Mouse (Mus musculus) kidney, postnatal 0 days (tissue): ENCODE results near the gene Trim7. TPM values are rescaled to one million over a fixed set of nuclear protein-coding genes. Genes with fewer than 3 reads are reported as not detected.

ENCODE experiments used
- ATAC-seq: fragments of 200-750 bp; cut with Nextera tagmentation; replicated peaks from 2 replicates; pipeline ENCODE4 v1.8.0; 2017; ENCODE audit warnings: low read depth, moderate number of reproducible peaks, moderate TSS enrichment, moderate library complexity; ENCODE audit not compliant: low FRiP score
- DNase-seq: peaks from one replicate; pipeline ENCODE4 v3.0.0-alpha.2; 2016; ENCODE audit warnings: low spot score
- H3K27ac ChIP-seq: fragments of 300-500 bp; sonication (generic); 2 replicates; pipeline ENCODE4 v1.5.1; 2014; ENCODE audit warnings: mild to moderate bottlenecking
- H3K27me3 ChIP-seq: fragments of 300-500 bp; sonication (generic); 2 replicates; pipeline ENCODE4 v1.6.1; 2014; ENCODE audit warnings: low read length, mixed read lengths; ENCODE audit not compliant: insufficient read depth
- H3K36me3 ChIP-seq: fragments of 300-500 bp; sonication (generic); 2 replicates; pipeline ENCODE4 v1.6.1; 2014; ENCODE audit warnings: low read length, mixed read lengths; ENCODE audit not compliant: insufficient read depth
- H3K4me1 ChIP-seq: fragments of 300-500 bp; sonication (generic); replicated peaks from 2 replicates; pipeline ENCODE4 v1.6.1; 2014; ENCODE audit warnings: antibody characterized with exemption, low read length, mixed read lengths; ENCODE audit not compliant: insufficient read depth
- H3K4me2 ChIP-seq: fragments of 300-500 bp; sonication (generic); 2 replicates; pipeline ENCODE4 v1.6.1; 2014; ENCODE audit warnings: mild to moderate bottlenecking, low read length, moderate library complexity, mixed read lengths
- H3K4me3 ChIP-seq: fragments of 300-500 bp; sonication (generic); replicated peaks from 2 replicates; pipeline ENCODE4 v1.5.1; 2014; ENCODE audit warnings: low read depth, low read length
- H3K9ac ChIP-seq: fragments of 300-500 bp; sonication (generic); 2 replicates; pipeline ENCODE4 v1.6.1; 2014; ENCODE audit warnings: low read depth, low read length
- H3K9me3 ChIP-seq: fragments of 300-500 bp; sonication (generic); replicated peaks from 2 replicates; pipeline ENCODE4 v1.6.1; 2016; ENCODE audit warnings: low read length, inconsistent platforms, mixed read lengths
- CTCF ChIP-seq: IDR thresholded peaks from 2 replicates; pipeline ENCODE4 v1.5.1; 2016; ENCODE audit warnings: antibody characterized with exemption, low read depth, mild to moderate bottlenecking, moderate library complexity
- WGBS: fragments of 180-500 bp; shearing (Covaris S2); extraction: QIAGEN DNeasy Blood & Tissue Kit; methylation state at CpG from one replicate; pipeline ENCODE4 v1.1.7; 2014; 5-methylcytosine and 5-hydroxymethylcytosine counted together
- polyA plus RNA-seq: library from polyadenylated mRNA; unstranded; fragments of >200 nt; fragmentation: Nextera tagmentation; extraction: Ambion mirVana; gene quantifications from 2 replicates; pipeline ENCODE4 v1.2.1, GENCODE M21; 2015

The Trim7 gene
- polyA plus RNA-seq, 1 experiment from 2014 or later: 10.2 TPM

DNA sequence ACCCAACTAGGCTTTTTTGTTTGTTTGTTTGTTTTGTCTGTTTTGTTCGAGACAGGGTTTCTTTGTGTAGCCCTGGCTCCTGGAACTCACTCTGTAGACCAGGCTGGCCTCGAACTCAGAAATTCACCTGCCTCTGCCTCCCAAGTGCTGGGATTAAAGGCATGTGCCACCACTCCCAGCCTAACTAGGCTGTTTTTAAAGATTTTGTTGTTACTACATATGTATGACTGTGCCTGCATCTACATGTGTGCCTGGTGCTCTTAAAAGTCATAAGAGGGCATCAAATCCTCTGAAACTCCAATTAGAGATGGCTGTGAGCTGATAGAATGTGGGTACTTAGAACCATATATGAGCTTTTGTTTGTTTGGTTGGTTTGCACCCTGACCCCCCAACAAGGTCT, 5.3 kb downstream of the Trim7 start:
- DNase-seq: no peak
- no peak for ATAC-seq
- no peak overlapping the region for H3K4me2 ChIP-seq
- H3K9me3 ChIP-seq: no peaks in the 10 kb centered on the region
- WGBS: 68% methylated on average over 2 of the region's 2 CpGs
- TF ChIP-seq CTCF: no peak
- no peak overlapping the region for H3K9ac ChIP-seq
- no peaks in the 10 kb centered on the region for H3K27me3 ChIP-seq
- no peak overlapping the region for H3K27ac ChIP-seq
- no peaks in the 10 kb centered on the region for H3K36me3 ChIP-seq
- 0 out of 2 replicates have a peak, but pooled peaks cover 2% of the 10 kb centered on the region for H3K4me1 ChIP-seq
- no peak overlapping the region for H3K4me3 ChIP-seq

GRCm38 (mm10) chr11:48833078-48833730, 7.3 kb downstream of the Trim7 start:
- no peaks in the 10 kb centered on the region for H3K36me3 ChIP-seq
- H3K4me1 ChIP-seq: peaks cover 3% of the 10 kb centered on the region; the same call in 1 of the 2 replicates
- H3K27ac ChIP-seq: no peak overlapping the region
- no peaks in the 10 kb centered on the region for H3K27me3 ChIP-seq
- H3K4me3 ChIP-seq: peak overlapping the region; percentile 46
- ATAC-seq (no peak), DNase-seq (no peak)
- H3K9me3 ChIP-seq: no peaks in the 10 kb centered on the region
- H3K4me2 ChIP-seq: peak overlapping the region; percentile 50
- WGBS: 36% methylated on average over 9 of the region's 9 CpGs
- TF ChIP-seq CTCF: no peak
- H3K9ac ChIP-seq: no peak overlapping the region

- peak; percentile 88 for ATAC-seq
- H3K36me3 ChIP-seq: no peaks in the 10 kb centered on the region
- WGBS: under 1% methylated on average over 30 of the region's 30 CpGs
- peaks cover 11% of the 10 kb centered on the region; the same call in 1 of the 2 replicates for H3K4me1 ChIP-seq
- H3K4me3 ChIP-seq: peak overlapping the region; percentile 46
- no peaks in the 10 kb centered on the region for H3K27me3 ChIP-seq
- peak; percentile 90 for DNase-seq
- H3K9ac ChIP-seq: peak overlapping the region; percentile 32
- TF ChIP-seq CTCF: no peak
- peak overlapping the region; percentile 42 for H3K27ac ChIP-seq
- H3K9me3 ChIP-seq: no peaks in the 10 kb centered on the region
- H3K4me2 ChIP-seq: peak overlapping the region; percentile 50
Observed at GRCm38 (mm10) chr11:48833731-48834639, 8.0 kb downstream of the Trim7 start.

DNA sequence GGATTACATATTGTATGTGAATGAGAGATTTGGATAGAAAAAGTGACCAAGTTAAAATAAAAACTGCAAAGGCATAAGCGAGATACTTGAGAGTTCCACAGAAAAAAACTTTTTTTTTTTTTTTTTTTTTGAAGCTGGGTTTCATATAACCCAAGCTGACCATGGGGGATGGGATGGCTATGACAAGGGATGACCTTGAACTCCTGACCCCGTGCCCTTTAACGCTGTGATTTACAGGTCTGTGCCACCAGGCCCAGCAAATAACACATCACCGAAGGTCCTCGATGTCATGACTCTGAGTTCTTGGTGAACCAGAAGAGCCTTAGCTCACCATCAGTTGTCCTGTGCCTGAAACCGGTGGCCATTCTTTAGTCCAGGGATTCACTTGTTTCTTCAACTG, 10.0 kb downstream of the Trim7 start:
- H3K27me3 ChIP-seq: no peaks in the 10 kb centered on the region
- no peak for TF ChIP-seq CTCF

DNA sequence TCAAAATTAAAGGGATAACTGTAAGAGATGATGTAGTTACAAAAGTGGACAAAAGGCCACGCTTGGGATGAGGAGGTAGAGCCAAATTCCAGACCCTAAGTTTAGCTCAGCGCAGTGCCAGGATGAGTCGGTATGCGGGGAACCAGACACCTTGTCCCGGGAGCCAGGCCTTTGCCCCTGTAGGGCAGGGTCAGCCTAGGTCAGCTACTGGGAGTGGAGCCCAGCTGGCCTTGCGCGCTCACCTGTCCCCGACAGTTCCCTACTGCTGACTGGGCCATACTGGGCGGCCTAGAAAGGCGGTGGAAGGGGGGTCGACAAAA, 11.0 kb downstream of the Trim7 start:
- Histone ChIP-seq H3K4me1 (peaks cover 15% of the 10 kb centered on the region; the same call in 1 of the 2 replicates), H3K27ac (no peak overlapping the region; the same call in 1 of the 2 replicates), H3K9me3 (no peaks in the 10 kb centered on the region), H3K36me3 (no peaks in the 10 kb centered on the region), H3K9ac (peak overlapping the region; percentile 71; the same call in 1 of the 2 replicates), H3K4me3 (peak overlapping the region; percentile 70), H3K27me3 (no peaks in the 10 kb centered on the region), H3K4me2 (peak overlapping the region; percentile 89)
- ATAC-seq (0 out of 2 replicates have a peak, but pooled peaks have one; percentile 0), DNase-seq (no peak)
- TF ChIP-seq CTCF: no peak
- WGBS: 16% methylated on average over 9 of the region's 11 CpGs

More for the DNA sequence above, 10.0 kb downstream of the Trim7 start:
- 73% methylated on average over 6 of the region's 6 CpGs for WGBS
- Histone ChIP-seq H3K4me2 (no peak overlapping the region), H3K36me3 (no peaks in the 10 kb centered on the region), H3K27ac (no peak overlapping the region), H3K9me3 (no peaks in the 10 kb centered on the region), H3K4me1 (peaks cover 15% of the 10 kb centered on the region; the same call in 1 of the 2 replicates), H3K9ac (no peak overlapping the region), H3K4me3 (no peak overlapping the region)
- ATAC-seq (no peak), DNase-seq (no peak)

DNA sequence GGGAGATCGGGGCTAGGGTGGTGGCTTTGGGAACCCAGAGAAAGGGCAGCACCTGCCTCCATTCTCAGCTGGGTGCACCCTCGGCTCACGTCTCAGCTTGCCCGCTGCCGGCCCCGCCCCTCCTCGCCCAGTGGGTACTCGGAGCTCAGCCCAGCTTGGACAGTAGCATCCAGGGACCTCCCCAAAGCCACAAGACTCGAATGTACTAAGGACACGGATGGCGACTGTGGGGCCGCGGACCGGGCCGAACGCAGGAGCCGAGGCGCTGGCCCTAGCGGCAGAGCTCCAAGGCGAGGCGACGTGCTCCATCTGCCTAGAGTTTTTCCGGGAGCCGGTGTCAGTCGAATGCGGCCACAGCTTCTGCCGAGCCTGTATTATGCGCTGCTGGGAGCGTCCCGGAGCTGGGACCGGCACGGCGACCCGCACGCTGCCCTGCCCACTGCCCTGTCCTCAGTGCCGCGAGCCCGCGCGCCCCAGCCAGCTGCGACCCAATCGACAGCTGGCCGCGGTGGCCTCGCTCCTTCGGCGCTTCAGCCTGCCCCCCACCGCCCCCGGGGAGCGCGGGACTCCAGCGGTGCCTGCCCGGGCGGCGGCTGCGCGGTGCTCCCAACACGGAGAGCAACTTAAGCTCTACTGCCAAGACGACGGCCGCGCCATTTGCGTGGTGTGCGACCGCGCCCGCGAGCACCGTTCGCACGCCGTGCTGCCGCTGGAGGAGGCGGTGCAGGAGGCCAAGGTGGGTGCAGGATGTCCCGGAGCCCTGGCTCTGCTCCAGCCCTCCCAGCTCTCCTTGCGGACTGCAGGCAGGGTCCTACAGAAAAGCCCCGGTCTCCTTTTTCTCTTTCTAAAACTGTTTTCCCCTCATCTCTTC, 11.6 kb downstream of the Trim7 start:
- Histone ChIP-seq H3K27me3 (no peaks in the 10 kb centered on the region), H3K4me3 (peak overlapping the region; percentile 70), H3K4me1 (peaks cover 15% of the 10 kb centered on the region; the same call in 1 of the 2 replicates), H3K36me3 (no peaks in the 10 kb centered on the region), H3K9me3 (no peaks in the 10 kb centered on the region), H3K27ac (peak overlapping the region; percentile 69), H3K4me2 (peak overlapping the region; percentile 89), H3K9ac (peak overlapping the region; percentile 71)
- peak; percentile 18; the same call in 1 of the 2 replicates for TF ChIP-seq CTCF
- WGBS: 0% methylated on average over 65 of the region's 77 CpGs
- ATAC-seq (0 out of 2 replicates have a peak, but pooled peaks have one; percentile 16), DNase-seq (peak; percentile 53)
